Mouse (Mus musculus) ES-Bruce4 (cell line): ENCODE results near the gene Usb1. TPM values are rescaled to one million over a fixed set of nuclear protein-coding genes. Genes with fewer than 3 reads are reported as not detected.
A peak's percentile ranks its signal among the peaks of the same experiment; 100 is the strongest.

Experiments used
- H3K27ac ChIP-seq: 2 replicates; pipeline ENCODE4 v1.5.1; 2012; ENCODE audit warnings: low read length, inconsistent platforms; ENCODE audit not compliant: insufficient read depth
- H3K27me3 ChIP-seq: 2 replicates; pipeline ENCODE4 v1.6.1; 2012; ENCODE audit warnings: mild to moderate bottlenecking, low read length, inconsistent platforms; ENCODE audit not compliant: control insufficient read depth, poor library complexity, insufficient read depth, severe bottlenecking
- H3K36me3 ChIP-seq: 2 replicates; pipeline ENCODE4 v1.6.1; 2012; ENCODE audit warnings: inconsistent platforms, mild to moderate bottlenecking, low read length, moderate library complexity; ENCODE audit not compliant: control insufficient read depth, poor library complexity, insufficient read depth, severe bottlenecking
- H3K4me1 ChIP-seq: one replicate; pipeline ENCODE4 v1.8.1; 2011; ENCODE audit warnings: low read length; ENCODE audit not compliant: control insufficient read depth, insufficient read depth
- H3K4me3 ChIP-seq: 2 replicates; pipeline ENCODE4 v1.5.1; 2011; ENCODE audit warnings: low read depth, mild to moderate bottlenecking, low read length
- H3K9ac ChIP-seq: 2 replicates; pipeline ENCODE4 v1.6.1; 2012; ENCODE audit warnings: low read depth, mild to moderate bottlenecking, inconsistent platforms; ENCODE audit not compliant: poor library complexity, severe bottlenecking
- H3K9me3 ChIP-seq: replicated peaks from 2 replicates; pipeline ENCODE4 v1.6.1; 2012; ENCODE audit warnings: mild to moderate bottlenecking, low read length, inconsistent platforms; ENCODE audit not compliant: control insufficient read depth, poor library complexity, insufficient read depth, severe bottlenecking
- CTCF ChIP-seq: IDR thresholded peaks from one replicate; pipeline ENCODE4 v1.8.1; 2011; ENCODE audit warnings: low read depth, low read length
- EP300 ChIP-seq: IDR thresholded peaks from 2 replicates; pipeline ENCODE4 v1.6.1; 2011; ENCODE audit warnings: low read depth, low read length; ENCODE audit not compliant: insufficient read depth
- POLR2A ChIP-seq: IDR thresholded peaks from one replicate; pipeline ENCODE4 v1.8.1; 2011; ENCODE audit warnings: low read length; ENCODE audit not compliant: insufficient read depth
- polyA plus RNA-seq: library from polyadenylated mRNA; stranded (reverse); fragments of >200 nt; gene quantifications from 2 replicates; pipeline ENCODE4 v1.2.4, GENCODE M21; 2011; ENCODE audit warnings: low read depth; ENCODE audit not compliant: missing spikeins, insufficient read depth, insufficient read length

Gene Usb1
- polyA plus RNA-seq, 1 experiment, result 35.5 TPM

GRCm38 (mm10) chr8:95362272-95362671, 30.2 kb downstream of the Usb1 start:
- TF ChIP-seq EP300 (no peak), CTCF (no peak), POLR2A (no peak)
- no peak overlapping the region for H3K9ac ChIP-seq
- peaks cover 4% of the 10 kb centered on the region for H3K4me1 ChIP-seq
- no peak overlapping the region for H3K27ac ChIP-seq
- H3K36me3 ChIP-seq, result no peaks in the 10 kb centered on the region
- H3K27me3 ChIP-seq, result no peaks in the 10 kb centered on the region
- no peak overlapping the region for H3K4me3 ChIP-seq
- H3K9me3 ChIP-seq, result no peaks in the 10 kb centered on the region

- Histone ChIP-seq H3K4me1 (no peaks in the 10 kb centered on the region), H3K9me3 (no peaks in the 10 kb centered on the region), H3K4me3 (no peak overlapping the region), H3K27me3 (no peaks in the 10 kb centered on the region), H3K9ac (no peak overlapping the region), H3K36me3 (no peaks in the 10 kb centered on the region), H3K27ac (no peak overlapping the region)
- TF ChIP-seq POLR2A, result no peak
- no peak for TF ChIP-seq EP300
- TF ChIP-seq CTCF, result no peak
These were observed 31.8 kb downstream of the Usb1 start for GRCm38 (mm10) chr8:95363849-95364248.

- peaks cover 2% of the 10 kb centered on the region for H3K4me1 ChIP-seq
- no peak for TF ChIP-seq EP300
- no peak for TF ChIP-seq CTCF
- peak; percentile 71 for TF ChIP-seq POLR2A
- H3K4me3 ChIP-seq, result peak overlapping the region; percentile 41
- no peaks in the 10 kb centered on the region for H3K9me3 ChIP-seq
- H3K27ac ChIP-seq, result no peak overlapping the region
- H3K27me3 ChIP-seq, result no peaks in the 10 kb centered on the region
- no peaks in the 10 kb centered on the region for H3K36me3 ChIP-seq
- peak overlapping the region; percentile 71 for H3K9ac ChIP-seq
These were observed 37.7 kb downstream of the Usb1 start for GRCm38 (mm10) chr8:95369581-95370326.

GRCm38 (mm10) chr8:95373389-95374002, 41.4 kb downstream of the Usb1 start:
- Histone ChIP-seq H3K9me3 (no peaks in the 10 kb centered on the region), H3K4me3 (no peak overlapping the region), H3K9ac (no peak overlapping the region), H3K27me3 (no peaks in the 10 kb centered on the region), H3K4me1 (peaks cover 2% of the 10 kb centered on the region), H3K27ac (no peak overlapping the region), H3K36me3 (no peaks in the 10 kb centered on the region)
- TF ChIP-seq CTCF (no peak), EP300 (no peak), POLR2A (no peak)

- TF ChIP-seq EP300, result no peak
- no peak for TF ChIP-seq POLR2A
- TF ChIP-seq CTCF, result no peak
- peaks cover 2% of the 10 kb centered on the region for H3K4me1 ChIP-seq
- no peak overlapping the region for H3K27ac ChIP-seq
- H3K9ac ChIP-seq, result no peak overlapping the region
- no peaks in the 10 kb centered on the region for H3K36me3 ChIP-seq
- H3K27me3 ChIP-seq, result no peaks in the 10 kb centered on the region
- H3K9me3 ChIP-seq, result no peaks in the 10 kb centered on the region
- no peak overlapping the region for H3K4me3 ChIP-seq
These were observed 42.3 kb downstream of the Usb1 start for GRCm38 (mm10) chr8:95374429-95374828.

- no peaks in the 10 kb centered on the region for H3K9me3 ChIP-seq
- no peak overlapping the region for H3K9ac ChIP-seq
- H3K4me3 ChIP-seq, result no peak overlapping the region
- TF ChIP-seq EP300 (no peak), CTCF (no peak), POLR2A (no peak)
- no peaks in the 10 kb centered on the region for H3K36me3 ChIP-seq
- no peak overlapping the region for H3K27ac ChIP-seq
- no peaks in the 10 kb centered on the region for H3K27me3 ChIP-seq
- H3K4me1 ChIP-seq, result peaks cover 2% of the 10 kb centered on the region
These were observed 43.4 kb downstream of the Usb1 start for GRCm38 (mm10) chr8:95375374-95375930.
